Mouse (Mus musculus) G1E (cell line): ENCODE results near the gene Arl15. TPM values are rescaled to one million over a fixed set of nuclear protein-coding genes. Genes with fewer than 3 reads are reported as not detected.

Experiments
- ATAC-seq: 2 replicates; pipeline ENCODE4 v1.8.0; 2016; ENCODE audit warnings: mild to moderate bottlenecking; ENCODE audit not compliant: insufficient number of reproducible peaks, poor library complexity, low FRiP score, severe bottlenecking; ENCODE audit errors: extremely low read depth
- DNase-seq: peaks from one replicate; pipeline ENCODE4 v3.0.0; 2012; ENCODE audit warnings: low spot score
- H3K27me3 ChIP-seq: 2 replicates; pipeline ENCODE4 v1.6.1; 2012; ENCODE audit warnings: mild to moderate bottlenecking, low read length, inconsistent platforms; ENCODE audit not compliant: insufficient read depth
- H3K36me3 ChIP-seq: replicated peaks from 2 replicates; pipeline ENCODE3; 2012; ENCODE audit warnings: mild to moderate bottlenecking, inconsistent platforms
- H3K4me1 ChIP-seq: 2 replicates; pipeline ENCODE4 v1.6.1; 2012; ENCODE audit warnings: low read depth, low read length, inconsistent platforms, mixed read lengths; ENCODE audit not compliant: insufficient read depth
- H3K4me3 ChIP-seq: 2 replicates; pipeline ENCODE4 v1.5.1; 2012; ENCODE audit warnings: low read depth, mild to moderate bottlenecking, inconsistent platforms, low read length, moderate library complexity, mixed read lengths
- H3K9me3 ChIP-seq: replicated peaks from 2 replicates; pipeline ENCODE4 v1.6.1; 2012; ENCODE audit warnings: inconsistent platforms
- CTCF ChIP-seq: IDR thresholded peaks from 2 replicates; pipeline ENCODE4 v1.5.1; 2012; ENCODE audit warnings: low read depth, low read length, inconsistent platforms, mixed read lengths
- GATA1 ChIP-seq: IDR thresholded peaks from 2 replicates; pipeline ENCODE4 v1.6.1; 2012; ENCODE audit warnings: borderline replicate concordance, low read length, inconsistent platforms, mixed read lengths
- GATA2 ChIP-seq: IDR thresholded peaks from 2 replicates; pipeline ENCODE4 v1.6.1; 2012; ENCODE audit warnings: low read depth, low read length, inconsistent platforms, borderline replicate concordance
- POLR2AphosphoS5 ChIP-seq: IDR thresholded peaks from 2 replicates; pipeline ENCODE4 v1.6.1; 2012; ENCODE audit warnings: low read depth, low read length, inconsistent platforms; ENCODE audit not compliant: insufficient replicate concordance
- TAL1 ChIP-seq: conservative IDR thresholded peaks from 2 replicates; pipeline ENCODE4 v1.6.1; 2012; ENCODE audit warnings: low read depth, low read length, inconsistent platforms, mixed read lengths
- polyA plus RNA-seq: library from polyadenylated mRNA; stranded (reverse); fragments of >175 nt; gene quantifications from 2 replicates; pipeline ENCODE4 v1.2.3, GENCODE M21; 2012
- total RNA-seq, 2 experiments: library from RNA; stranded (forward) in 1 of 2; stranded (reverse) in 1 of 2; fragments of 200-1000 nt in 1 of 2; fragments of >200 nt in 1 of 2; fragmentation: Nextera tagmentation in 1 of 2; gene quantifications; 2 replicates each; pipeline ENCODE4 v1.2.3; 2014 to 2017

The Arl15 gene
- total and polyA plus RNA-seq, 3 experiments, result 3.2 to 73.8 (median 64.0) TPM

DNA sequence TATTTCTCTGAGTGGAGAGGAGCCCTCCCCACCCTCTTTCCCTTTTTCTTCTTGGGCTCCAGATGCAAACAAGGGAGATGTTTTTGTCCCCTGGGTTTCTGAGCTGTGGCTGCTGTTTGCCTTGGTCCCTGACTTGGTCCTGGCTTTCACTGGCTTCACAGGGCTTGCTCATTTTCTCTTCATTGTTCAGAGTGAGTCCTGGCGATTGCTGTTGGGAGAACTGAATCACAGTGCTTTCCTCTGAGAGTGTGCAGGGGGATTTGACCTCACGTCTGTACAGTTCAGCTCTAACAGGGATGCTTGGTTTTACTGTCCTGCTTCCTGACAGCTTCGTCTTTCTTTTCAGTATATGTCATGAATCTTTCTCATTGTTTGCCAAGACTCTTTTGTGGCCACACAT lies 254.4 kb downstream of the Arl15 start:
- ATAC-seq (no peak), DNase-seq (no peak)
- H3K9me3 ChIP-seq, result no peaks in the 10 kb centered on the region
- no peaks in the 10 kb centered on the region for H3K27me3 ChIP-seq
- TF ChIP-seq POLR2AphosphoS5, result no peak
- TF ChIP-seq CTCF, result no peak
- no peak for TF ChIP-seq GATA2
- H3K4me3 ChIP-seq, result no peak overlapping the region
- no peaks in the 10 kb centered on the region for H3K4me1 ChIP-seq
- peaks cover 66% of the 10 kb centered on the region for H3K36me3 ChIP-seq

DNA sequence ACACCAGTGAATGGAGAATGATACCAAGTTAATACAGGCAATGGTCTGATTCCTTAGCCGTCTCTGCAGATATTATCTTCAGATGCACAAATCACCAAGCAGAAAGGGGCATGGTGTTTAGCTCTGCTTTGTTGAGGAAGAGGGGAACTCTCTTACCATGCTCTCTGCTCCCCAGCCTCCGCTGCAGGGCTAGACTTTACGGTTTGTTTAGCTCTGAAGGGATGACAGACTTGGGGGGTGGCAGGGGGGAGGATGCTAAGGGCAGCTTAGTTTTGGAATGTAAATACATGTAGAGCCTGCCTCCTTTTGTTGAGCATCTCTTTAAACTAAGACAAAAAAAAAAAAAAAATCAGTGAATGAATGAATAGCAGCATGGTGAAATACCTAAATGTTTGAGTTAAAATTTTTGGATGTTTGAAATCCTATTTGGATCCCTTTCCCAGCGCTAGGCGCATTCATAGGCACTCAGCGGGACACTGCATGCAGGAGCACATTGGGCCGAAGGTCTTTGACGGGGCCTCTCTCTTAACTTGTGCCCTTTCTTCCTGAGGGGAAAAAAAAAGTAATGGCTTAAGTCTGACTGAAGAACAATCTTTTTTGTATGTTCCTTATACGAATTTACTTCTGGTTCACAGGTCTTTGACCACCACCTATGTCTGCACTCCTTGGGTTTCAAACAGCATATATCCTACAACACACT lies 257.0 kb downstream of the Arl15 start:
- no peak for DNase-seq

DNA sequence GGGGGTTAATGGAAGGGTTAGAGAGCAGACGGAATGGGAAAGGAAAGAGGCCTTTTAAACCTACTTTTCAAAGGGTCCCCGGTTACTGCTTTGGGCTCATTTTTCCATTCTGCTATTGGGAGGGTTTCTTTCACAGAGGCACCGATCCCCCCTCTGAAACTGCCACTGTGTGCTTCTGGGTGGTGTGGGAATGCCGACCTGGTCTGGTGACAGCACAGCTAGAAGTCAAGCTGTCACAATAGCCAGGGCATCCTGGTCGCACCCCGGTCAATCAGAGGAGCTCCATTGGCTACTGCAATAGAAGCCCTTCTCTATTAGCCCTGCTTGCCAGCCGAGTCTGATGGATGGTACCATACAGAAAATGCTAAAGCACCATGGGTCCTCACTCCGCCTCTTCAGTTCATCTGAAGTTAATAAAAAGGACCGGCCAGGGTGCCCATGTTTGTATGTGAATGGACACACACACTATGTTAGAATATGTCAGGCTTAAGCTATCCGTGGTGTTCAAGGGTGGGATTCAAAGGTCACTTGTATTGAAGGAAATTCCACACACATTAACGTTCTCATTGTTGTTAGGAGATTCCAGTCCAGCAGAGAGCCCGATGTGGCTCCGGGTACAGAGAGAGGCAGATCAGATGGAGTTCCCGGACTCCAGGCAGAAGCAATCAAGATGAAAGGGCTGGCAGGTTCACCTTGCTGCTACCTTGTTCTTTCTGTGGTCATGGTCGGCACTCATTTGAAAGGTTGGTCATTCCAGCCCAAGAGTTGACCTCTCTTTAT lies 258.3 kb downstream of the Arl15 start:
- Histone ChIP-seq H3K4me3 (no peak overlapping the region), H3K36me3 (peaks cover 86% of the 10 kb centered on the region), H3K4me1 (peaks cover 2% of the 10 kb centered on the region; the same call in 1 of the 2 replicates), H3K27me3 (no peaks in the 10 kb centered on the region), H3K9me3 (no peaks in the 10 kb centered on the region)
- TF ChIP-seq CTCF (no peak), TAL1 (no peak), GATA2 (no peak), POLR2AphosphoS5 (no peak), GATA1 (no peak)
- DNase-seq (no peak), ATAC-seq (no peak)

More for the DNA sequence above, 257.0 kb downstream of the Arl15 start:
- no peak for ATAC-seq
- Histone ChIP-seq H3K4me1 (no peaks in the 10 kb centered on the region), H3K9me3 (no peaks in the 10 kb centered on the region), H3K27me3 (no peaks in the 10 kb centered on the region), H3K4me3 (no peak overlapping the region), H3K36me3 (peaks cover 87% of the 10 kb centered on the region)
- TF ChIP-seq POLR2AphosphoS5, result no peak
- TF ChIP-seq CTCF, result no peak
- TF ChIP-seq GATA2, result no peak
- TF ChIP-seq TAL1, result no peak
- no peak for TF ChIP-seq GATA1

DNA sequence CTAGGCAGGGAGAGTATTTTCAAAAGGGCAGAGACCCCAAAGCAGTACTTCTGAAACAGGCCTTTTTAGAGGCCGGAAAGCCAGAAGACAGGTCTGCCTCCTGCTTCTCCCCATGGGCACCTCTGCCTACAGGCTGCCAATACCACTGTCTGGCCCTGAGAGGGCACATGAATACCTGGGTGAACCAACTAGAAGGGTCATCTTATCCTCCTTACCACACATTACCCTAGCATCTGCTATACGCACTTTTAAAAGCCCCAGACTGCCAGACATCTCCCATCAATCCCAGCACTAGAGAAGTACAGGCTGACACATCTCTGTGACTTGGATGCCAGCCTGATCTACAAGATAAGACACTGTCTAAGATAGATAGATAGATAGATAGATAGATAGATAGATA lies 259.0 kb downstream of the Arl15 start:
- Histone ChIP-seq H3K27me3 (no peaks in the 10 kb centered on the region), H3K36me3 (peaks cover 83% of the 10 kb centered on the region), H3K4me1 (peaks cover 4% of the 10 kb centered on the region; the same call in 1 of the 2 replicates), H3K9me3 (no peaks in the 10 kb centered on the region), H3K4me3 (no peak overlapping the region)
- no peak for TF ChIP-seq GATA1
- no peak for TF ChIP-seq TAL1
- no peak for TF ChIP-seq POLR2AphosphoS5
- no peak for TF ChIP-seq GATA2
- no peak for TF ChIP-seq CTCF
- DNase-seq (no peak), ATAC-seq (no peak)

DNA sequence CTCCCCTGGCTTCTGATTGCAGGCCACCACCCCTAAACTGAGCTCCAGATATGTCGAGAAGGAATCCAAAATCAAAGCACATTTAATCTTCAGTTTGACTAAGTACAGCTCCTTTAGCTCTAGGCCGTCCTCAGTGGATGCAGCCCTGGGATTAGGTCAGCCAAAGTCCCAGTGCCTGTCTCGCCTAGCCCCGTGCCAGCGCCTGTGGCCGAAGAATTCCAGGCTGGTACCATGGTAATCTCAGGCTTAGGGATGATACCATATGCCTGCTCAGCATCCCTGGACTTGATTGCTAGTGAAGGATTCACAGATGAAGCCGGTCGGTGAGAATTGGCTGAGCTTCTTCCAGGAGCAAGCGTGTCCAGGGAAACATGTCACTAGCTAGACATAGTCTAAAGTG lies 261.4 kb downstream of the Arl15 start:
- H3K36me3 ChIP-seq, result peaks cover 79% of the 10 kb centered on the region
- no peak for TF ChIP-seq TAL1
- TF ChIP-seq GATA1, result no peak
- TF ChIP-seq CTCF, result no peak
- no peak for TF ChIP-seq POLR2AphosphoS5
- no peak for TF ChIP-seq GATA2
- H3K9me3 ChIP-seq, result no peaks in the 10 kb centered on the region
- no peak overlapping the region for H3K4me3 ChIP-seq
- peaks cover 4% of the 10 kb centered on the region; the same call in 1 of the 2 replicates for H3K4me1 ChIP-seq
- H3K27me3 ChIP-seq, result no peaks in the 10 kb centered on the region
- ATAC-seq (no peak), DNase-seq (no peak)

DNA sequence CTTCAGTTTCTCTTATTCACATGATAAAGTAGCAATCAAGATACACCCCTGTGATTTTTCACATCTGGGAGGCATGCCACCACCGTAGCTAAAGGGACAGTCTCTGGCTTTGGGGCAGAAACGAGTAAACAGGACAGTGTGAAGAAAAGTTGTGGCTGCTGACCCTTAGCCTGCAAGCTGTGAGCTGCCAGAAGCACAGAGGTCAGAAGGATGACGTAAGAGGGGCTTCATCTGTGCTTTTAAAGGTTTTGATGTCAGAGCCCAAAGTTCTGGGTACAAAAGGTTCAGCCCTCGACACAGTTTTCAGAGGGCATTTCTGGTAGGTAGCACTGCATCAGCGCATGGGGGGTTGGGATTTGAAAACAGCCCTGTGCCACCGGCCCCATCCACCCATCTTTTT lies 266.0 kb downstream of the Arl15 start:
- H3K4me1 ChIP-seq, result peaks cover 4% of the 10 kb centered on the region; the same call in 1 of the 2 replicates
- no peak for DNase-seq
- no peak for ATAC-seq
- no peaks in the 10 kb centered on the region for H3K27me3 ChIP-seq
- TF ChIP-seq GATA2 (no peak), CTCF (no peak), TAL1 (no peak)
- no peaks in the 10 kb centered on the region for H3K9me3 ChIP-seq
- no peak overlapping the region for H3K4me3 ChIP-seq
- peaks cover 82% of the 10 kb centered on the region for H3K36me3 ChIP-seq
